Mouse (Mus musculus): Measurements from ENCODE around the gene Gm10719.
"Not testable (repeated sequence)": the region's sequence is repeated elsewhere in the genome, so short reads cannot be mapped to it uniquely, and the experiment has no call there.

The Gm10719 gene

DNA sequence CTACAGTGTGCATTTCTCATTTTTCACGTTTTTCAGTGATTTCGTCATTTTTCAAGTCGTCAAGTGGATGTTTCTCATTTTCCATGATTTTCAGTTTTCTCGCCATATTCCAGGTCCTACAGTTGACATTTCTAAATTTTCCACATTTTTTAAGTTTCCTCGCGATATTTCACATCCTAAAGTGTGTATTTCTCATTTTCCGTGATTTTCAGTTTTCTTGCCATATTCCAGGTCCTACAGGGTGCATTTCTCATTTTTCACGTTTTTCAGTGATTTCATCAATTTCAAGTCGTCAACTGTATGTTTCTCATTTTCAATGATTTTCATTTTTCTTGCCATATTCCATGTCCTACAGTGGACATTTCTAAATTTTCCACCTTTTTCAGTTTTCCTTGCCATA lies at the start of gene Gm10719:
Gene Gm10719 (plus strand): TSS at position 301 of the 400 bp plus-strand sequence.
- not testable (repeated sequence) for DNase-seq (ENCODE audit: low read depth)

DNA sequence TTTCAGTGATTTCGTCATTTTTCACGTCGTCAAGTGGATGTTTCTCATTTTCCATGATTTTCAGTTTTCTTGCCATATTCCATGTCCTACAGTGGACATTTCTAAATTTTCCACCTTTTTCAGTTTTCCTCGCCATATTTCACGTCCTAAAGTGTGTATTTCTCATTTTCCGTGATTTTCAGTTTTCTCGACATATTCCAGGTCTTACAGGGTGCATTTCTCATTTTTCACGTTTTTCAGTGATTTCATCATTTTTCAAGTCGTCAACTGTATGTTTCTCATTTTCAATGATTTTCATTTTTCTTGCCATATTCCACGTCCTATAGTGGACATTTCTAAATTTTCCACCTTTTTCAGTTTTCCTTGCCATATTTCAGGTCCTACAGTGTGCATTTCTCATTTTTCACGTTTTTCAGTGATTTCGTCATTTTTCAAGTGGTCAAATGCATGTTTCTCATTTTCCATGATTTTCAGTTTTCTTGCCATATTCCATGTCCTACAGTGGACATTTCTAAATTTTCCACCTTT lies 16.7 kb upstream of the Gm10719 start, which contains the start of gene Gm10722:
Gene Gm10722 (plus strand): TSS at position 478 of the 528 bp plus-strand sequence.
- DNase-seq (ENCODE audit: low read depth) = peak; percentile 49

DNA sequence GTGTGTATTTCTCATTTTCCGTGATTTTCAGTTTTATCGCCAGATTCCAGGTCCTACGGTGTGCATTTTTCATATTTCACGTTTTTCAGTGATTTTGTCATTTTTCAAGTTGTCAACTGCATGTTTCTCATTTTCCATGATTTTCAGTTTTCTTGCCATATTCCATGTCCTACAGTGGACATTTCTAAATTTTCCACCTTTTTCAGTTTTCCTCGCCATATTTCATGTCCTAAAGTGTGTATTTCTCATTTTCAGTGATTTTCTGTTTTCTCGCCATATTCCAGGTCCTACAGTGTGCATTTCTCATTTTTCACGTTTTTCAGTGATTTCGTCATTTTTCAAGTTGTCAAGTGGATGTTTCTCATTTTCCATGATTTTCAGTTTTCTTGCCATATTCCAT lies 16.2 kb upstream of the Gm10719 start:
- DNase-seq (ENCODE audit: low read depth) = not testable (repeated sequence)

DNA sequence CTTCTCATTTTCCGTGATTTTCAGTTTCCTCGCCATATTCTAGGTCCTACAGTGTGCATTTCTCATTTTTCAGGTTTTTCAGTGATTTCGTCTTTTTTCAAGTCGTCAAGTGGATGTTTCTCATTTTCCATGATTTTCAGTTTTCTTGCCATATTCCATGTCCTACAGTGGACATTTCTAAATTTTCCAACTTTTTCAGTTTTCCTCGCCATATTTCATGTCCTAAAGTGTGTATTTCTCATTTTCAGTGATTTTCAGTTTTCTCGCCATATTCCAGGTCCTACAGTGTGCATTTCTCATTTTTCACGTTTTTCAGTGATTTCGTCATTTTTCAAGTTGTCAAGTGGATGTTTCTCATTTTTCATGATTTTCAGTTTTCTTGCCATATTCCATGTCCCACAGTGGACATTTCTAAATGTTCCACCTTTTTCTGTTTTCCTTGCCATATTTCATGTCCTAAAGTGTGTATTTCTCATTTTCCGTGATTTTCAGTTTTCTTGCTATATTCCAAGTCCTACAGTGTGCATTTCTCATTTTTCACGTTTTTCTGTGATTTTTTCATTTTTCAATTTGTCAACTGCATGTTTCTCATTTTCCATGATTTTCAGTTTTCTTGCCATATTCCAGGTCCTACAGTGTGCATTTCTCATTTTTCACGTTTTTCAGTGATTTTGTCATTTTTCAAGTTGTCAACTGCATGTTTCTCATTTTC lies 15.1 kb upstream of the Gm10719 start:
- DNase-seq (ENCODE audit: low read depth) = peak; percentile 42

DNA sequence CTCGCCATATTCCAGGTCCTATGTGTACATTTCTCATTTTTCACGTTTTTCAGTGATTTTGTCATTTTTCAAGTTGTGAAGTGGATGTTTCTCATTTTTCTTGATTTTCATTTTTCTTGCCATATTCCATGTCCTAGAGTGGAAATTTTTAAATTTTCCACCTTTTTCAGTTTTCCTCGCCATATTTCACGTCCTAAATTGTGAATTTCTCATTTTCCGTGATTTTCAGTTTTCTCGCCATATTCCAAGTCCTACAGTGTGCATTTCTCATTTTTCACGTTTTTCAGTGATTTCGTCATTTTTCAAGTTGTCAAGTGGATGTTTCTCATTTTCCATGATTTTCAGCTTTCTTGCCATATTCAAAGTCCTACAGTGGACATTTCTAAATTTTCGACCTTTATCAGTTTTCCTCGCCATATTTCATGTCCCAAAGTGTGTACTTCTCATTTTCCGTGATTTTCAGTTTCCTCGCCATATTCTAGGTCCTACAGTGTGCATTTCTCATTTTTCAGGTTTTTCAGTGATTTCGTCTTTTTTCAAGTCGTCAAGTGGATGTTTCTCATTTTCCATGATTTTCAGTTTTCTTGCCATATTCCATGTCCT lies 14.3 kb upstream of the Gm10719 start, which contains the start of gene Gm11168:
Gene Gm11168 (plus strand): TSS at position 553 of the 603 bp plus-strand sequence.
- DNase-seq (ENCODE audit: low read depth) = not testable (repeated sequence)

DNA sequence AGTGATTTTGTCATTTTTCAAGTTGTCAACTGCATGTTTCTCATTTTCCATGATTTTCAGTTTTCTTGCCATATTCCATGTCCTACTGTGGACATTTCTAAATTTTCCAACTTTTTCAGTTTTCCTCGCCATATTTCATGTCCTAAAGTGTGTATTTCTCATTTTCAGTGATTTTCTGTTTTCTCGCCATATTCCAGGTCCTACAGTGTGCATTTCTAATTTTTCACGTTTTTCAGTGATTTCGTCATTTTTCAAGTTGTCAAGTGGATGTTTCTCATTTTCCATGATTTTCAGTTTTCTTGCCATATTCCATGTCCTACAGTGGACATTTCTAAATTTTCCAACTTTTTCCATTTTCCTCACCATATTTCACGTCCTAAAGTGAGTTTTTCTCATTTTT lies 11.0 kb upstream of the Gm10719 start:
- DNase-seq (ENCODE audit: low read depth) = not testable (repeated sequence)

DNA sequence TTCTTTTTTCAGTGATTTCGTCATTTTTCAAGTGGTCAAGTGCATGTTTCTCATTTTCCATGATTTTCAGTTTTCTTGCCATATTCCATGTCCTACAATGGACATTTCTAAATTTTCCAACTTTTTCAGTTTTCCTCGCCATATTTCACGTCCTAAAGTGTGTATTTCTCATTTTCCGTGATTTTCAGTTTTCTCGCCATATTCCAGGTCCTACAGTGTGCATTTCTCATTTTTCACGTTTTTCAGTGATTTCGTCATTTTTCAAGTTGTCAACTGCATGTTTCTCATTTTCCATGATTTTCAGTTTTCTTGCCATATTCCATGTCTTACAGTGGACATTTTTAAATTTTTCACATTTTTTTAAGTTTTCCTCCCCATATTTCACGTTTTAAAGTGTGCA lies 10.6 kb upstream of the Gm10719 start:
- not testable (repeated sequence) for DNase-seq (ENCODE audit: low read depth)

DNA sequence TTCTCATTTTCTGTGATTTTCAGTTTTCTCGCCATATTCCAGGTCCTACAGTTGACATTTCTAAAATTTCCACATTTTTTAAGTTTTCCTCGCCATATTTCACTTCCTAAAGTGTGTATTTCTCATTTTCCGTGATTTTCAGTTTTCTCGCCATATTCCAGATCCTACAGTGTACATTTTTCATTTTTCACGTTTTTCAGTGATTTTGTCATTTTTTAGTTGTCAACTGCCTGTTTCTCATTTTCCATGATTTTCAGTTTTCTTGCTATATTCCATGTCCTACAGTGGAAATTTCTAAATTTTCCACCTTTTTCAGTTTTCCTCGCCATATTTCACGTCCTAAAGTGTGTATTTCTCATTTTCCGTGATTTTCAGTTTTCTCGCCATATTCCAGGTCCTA lies 9.9 kb upstream of the Gm10719 start:
- peak; percentile 32 for DNase-seq (ENCODE audit: low read depth)

DNA sequence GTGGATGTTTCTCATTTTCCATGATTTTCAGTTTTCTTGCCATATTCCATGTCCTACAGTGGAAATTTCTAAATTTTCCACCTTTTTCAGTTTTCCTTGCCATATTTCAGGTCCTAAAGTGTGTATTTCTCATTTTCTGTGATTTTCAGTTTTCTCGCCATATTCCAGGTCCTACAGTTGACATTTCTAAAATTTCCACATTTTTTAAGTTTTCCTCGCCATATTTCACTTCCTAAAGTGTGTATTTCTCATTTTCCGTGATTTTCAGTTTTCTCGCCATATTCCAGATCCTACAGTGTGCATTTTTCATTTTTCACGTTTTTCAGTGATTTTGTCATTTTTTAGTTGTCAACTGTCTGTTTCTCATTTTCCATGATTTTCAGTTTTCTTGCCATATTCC lies 7.9 kb upstream of the Gm10719 start:
- DNase-seq (ENCODE audit: low read depth) = not testable (repeated sequence)

DNA sequence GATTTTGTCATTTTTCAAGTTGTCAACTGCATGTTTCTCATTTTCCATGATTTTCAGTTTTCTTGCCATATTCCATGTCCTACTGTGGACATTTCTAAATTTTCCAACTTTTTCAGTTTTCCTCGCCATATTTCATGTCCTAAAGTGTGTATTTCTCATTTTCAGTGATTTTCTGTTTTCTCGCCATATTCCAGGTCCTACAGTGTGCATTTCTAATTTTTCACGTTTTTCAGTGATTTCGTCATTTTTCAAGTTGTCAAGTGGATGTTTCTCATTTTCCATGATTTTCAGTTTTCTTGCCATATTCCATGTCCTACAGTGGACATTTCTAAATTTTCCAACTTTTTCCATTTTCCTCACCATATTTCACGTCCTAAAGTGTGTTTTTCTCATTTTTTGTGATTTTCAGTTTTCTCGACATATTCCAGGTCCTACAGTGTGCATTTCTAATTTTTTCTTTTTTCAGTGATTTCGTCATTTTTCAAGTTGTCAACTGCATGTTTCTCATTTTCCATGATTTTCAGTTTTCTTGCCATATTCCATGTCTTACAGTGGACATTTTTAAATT lies 5.1 kb upstream of the Gm10719 start:
- not testable (repeated sequence) for DNase-seq (ENCODE audit: low read depth)

DNA sequence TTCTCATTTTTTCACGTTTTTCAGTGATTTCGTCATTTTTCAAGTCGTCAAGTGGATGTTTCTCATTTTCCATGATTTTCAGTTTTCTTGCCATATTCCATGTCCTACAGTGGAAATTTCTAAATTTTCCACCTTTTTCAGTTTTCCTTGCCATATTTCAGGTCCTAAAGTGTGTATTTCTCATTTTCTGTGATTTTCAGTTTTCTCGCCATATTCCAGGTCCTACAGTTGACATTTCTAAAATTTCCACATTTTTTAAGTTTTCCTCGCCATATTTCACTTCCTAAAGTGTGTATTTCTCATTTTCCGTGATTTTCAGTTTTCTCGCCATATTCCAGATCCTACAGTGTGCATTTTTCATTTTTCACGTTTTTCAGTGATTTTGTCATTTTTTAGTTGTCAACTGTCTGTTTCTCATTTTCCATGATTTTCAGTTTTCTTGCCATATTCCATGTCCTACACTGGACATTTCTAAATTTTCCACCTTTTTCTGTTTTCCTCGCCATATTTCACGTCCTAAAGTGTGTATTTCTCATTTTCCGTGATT lies 4.4 kb upstream of the Gm10719 start, which contains the start of gene Gm10721:
Gene Gm10721 (plus strand): TSS at position 408 of the 547 bp plus-strand sequence.
- DNase-seq (ENCODE audit: low read depth) = not testable (repeated sequence)

DNA sequence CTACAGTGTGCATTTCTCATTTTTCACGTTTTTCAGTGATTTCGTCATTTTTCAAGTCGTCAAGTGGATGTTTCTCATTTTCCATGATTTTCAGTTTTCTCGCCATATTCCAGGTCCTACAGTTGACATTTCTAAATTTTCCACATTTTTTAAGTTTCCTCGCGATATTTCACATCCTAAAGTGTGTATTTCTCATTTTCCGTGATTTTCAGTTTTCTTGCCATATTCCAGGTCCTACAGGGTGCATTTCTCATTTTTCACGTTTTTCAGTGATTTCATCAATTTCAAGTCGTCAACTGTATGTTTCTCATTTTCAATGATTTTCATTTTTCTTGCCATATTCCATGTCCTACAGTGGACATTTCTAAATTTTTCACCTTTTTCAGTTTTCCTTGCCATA lies 1.9 kb upstream of the Gm10719 start, which contains the start of gene Gm10720:
Gene Gm10720 (plus strand): TSS at position 301 of the 400 bp plus-strand sequence.
- DNase-seq (ENCODE audit: low read depth) = not testable (repeated sequence)

DNA sequence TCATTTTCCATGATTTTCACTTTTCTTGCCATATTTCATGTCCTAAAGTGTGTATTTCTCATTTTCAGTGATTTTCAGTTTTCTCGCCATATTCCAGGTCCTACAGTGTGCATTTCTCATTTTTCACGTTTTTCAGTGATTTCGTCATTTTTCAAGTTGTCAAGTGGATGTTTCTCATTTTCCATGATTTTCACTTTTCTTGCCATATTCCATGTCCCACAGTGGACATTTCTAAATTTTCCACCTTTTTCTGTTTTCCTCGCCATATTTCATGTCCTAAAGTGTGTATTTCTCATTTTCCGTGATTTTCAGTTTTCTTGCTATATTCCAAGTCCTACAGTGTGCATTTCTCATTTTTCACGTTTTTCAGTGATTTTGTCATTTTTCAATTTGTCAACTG lies 1.3 kb upstream of the Gm10719 start:
- DNase-seq (ENCODE audit: low read depth) = not testable (repeated sequence)

DNA sequence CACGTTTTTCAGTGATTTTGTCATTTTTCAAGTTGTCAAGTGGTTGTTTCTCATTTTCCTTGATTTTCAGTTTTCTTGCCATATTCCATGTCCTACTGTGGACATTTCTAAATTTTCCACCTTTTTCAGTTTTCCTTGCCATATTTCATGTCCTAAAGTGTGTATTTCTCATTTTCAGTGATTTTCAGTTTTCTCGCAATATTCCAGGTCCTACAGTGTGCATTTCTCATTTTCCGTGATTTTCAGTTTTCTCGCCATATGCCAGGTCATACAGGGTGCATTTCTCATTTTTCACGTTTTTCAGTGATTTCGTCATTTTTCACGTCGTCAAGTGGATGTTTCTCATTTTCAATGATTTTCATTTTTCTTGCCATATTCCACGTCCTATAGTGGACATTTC lies 1.7 kb downstream of the Gm10719 start:
- DNase-seq (ENCODE audit: low read depth) = not testable (repeated sequence)

DNA sequence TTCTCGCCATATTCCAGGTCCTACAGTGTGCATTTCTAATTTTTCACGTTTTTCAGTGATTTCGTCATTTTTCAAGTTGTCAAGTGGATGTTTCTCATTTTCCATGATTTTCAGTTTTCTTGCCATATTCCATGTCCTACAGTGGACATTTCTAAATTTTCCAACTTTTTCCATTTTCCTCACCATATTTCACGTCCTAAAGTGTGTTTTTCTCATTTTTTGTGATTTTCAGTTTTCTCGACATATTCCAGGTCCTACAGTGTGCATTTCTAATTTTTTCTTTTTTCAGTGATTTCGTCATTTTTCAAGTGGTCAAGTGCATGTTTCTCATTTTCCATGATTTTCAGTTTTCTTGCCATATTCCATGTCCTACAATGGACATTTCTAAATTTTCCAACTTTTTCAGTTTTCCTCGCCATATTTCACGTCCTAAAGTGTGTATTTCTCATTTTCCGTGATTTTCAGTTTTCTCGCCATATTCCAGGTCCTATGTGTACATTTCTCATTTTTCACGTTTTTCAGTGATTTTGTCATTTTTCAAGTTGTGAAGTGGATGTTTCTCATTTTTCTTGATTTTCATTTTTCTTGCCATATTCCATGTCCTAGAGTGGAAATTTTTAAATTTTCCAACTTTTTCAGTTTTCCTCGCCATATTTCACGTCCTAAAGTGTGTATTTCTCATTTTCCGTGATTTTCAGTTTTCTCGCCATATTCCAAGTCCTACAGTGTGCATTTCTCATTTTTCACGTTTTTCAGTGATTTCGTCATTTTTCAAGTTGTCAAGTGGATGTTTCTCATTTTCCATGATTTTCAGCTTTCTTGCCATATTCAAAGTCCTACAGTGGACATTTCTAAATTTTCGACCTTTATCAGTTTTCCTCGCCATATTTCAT lies 2.9 kb downstream of the Gm10719 start:
- DNase-seq (ENCODE audit: low read depth) = not testable (repeated sequence)

DNA sequence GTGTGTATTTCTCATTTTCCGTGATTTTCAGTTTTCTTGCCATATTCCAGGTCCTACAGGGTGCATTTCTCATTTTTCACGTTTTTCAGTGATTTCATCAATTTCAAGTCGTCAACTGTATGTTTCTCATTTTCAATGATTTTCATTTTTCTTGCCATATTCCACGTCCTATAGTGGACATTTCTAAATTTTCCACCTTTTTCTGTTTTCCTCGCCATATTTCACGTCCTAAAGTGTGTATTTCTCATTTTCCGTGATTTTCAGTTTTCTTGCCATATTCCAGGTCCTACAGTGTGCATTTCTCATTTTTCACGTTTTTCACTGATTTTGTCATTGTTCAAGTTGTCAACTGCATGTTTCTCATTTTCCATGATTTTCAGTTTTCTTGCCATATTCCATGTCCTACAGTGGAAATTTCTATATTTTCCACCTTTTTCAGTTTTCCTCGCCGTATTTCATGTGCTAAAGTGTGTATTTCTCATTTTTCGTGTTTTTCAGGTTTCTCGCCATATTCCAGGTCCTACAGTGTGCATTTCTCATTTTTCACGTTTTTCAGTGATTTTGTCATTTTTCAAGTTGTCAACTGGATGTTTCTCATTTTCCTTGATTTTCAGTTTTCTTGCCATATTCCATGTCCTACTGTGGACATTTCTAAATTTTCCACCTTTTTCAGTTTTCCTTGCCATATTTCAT lies 5.3 kb downstream of the Gm10719 start:
- peak; percentile 40 for DNase-seq (ENCODE audit: low read depth)

DNA sequence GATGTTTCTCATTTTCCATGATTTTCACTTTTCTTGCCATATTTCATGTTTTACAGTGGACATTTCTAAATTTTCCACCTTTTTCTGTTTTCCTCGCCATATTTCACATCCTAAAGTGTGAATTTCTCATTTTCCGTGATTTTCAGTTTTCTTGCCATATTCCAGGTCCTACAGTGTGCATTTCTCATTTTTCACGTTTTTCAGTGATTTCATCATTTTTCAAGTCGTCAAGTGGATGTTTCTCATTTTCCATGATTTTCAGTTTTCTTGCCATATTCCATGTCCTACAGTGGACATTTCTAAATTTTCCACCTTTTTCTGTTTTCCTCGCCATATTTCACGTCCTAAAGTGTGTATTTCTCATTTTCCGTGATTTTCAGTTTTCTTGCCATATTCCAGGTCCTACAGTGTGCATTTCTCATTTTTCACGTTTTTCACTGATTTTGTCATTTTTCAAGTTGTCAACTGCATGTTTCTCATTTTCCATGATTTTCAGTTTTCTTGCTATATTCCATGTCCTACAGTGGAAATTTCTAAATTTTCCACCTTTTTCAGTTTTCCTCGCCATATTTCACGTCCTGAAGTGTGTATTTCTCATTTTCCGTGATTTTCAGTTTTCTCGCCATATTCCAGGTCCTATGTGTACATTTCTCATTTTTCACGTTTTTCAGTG lies 6.2 kb downstream of the Gm10719 start, which contains the start of gene Gm10718:
Gene Gm10718 (plus strand): TSS at position 236 of the 673 bp plus-strand sequence.
- not testable (repeated sequence) for DNase-seq (ENCODE audit: low read depth)

DNA sequence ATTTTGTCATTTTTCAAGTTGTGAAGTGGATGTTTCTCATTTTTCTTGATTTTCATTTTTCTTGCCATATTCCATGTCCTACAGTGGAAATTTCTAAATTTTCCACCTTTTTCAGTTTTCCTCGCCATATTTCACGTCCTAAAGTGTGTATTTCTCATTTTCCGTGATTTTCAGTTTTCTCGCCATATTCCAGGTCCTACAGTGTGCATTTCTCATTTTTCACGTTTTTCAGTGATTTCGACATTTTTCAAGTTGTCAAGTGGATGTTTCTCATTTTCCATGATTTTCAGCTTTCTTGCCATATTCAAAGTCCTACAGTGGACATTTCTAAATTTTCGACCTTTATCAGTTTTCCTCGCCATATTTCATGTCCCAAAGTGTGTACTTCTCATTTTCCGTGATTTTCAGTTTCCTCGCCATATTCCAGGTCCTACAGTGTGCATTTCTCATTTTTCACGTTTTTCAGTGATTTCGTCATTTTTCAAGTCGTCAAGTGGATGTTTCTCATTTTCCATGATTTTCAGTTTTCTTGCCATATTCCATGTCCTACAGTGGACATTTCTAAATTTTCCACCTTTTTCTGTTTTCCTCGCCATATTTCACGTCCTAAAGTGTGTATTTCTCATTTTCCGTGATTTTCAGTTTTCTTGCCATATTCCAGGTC lies 6.9 kb downstream of the Gm10719 start:
- DNase-seq (ENCODE audit: low read depth) = not testable (repeated sequence)

DNA sequence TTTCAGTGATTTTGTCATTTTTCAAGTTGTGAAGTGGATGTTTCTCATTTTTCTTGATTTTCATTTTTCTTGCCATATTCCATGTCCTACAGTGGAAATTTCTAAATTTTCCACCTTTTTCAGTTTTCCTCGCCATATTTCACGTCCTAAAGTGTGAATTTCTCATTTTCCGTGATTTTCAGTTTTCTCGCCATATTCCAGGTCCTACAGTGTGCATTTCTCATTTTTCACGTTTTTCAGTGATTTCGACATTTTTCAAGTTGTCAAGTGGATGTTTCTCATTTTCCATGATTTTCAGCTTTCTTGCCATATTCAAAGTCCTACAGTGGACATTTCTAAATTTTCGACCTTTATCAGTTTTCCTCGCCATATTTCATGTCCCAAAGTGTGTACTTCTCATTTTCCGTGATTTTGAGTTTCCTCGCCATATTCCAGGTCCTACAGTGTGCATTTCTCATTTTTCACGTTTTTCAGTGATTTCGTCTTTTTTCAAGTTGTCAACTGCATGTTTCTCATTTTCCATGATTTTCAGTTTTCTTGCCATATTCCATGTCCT lies 7.8 kb downstream of the Gm10719 start, which contains the start of gene Gm10717:
Gene Gm10717 (plus strand): TSS at position 506 of the 556 bp plus-strand sequence.
- not testable (repeated sequence) for DNase-seq (ENCODE audit: low read depth)

Measured in naive thymus-derived CD4-positive, alpha-beta T cell, adult 2 months (primary cell).